Mouse (Mus musculus): ENCODE data around the gene Fkbp9.

Gene Fkbp9

DNA sequence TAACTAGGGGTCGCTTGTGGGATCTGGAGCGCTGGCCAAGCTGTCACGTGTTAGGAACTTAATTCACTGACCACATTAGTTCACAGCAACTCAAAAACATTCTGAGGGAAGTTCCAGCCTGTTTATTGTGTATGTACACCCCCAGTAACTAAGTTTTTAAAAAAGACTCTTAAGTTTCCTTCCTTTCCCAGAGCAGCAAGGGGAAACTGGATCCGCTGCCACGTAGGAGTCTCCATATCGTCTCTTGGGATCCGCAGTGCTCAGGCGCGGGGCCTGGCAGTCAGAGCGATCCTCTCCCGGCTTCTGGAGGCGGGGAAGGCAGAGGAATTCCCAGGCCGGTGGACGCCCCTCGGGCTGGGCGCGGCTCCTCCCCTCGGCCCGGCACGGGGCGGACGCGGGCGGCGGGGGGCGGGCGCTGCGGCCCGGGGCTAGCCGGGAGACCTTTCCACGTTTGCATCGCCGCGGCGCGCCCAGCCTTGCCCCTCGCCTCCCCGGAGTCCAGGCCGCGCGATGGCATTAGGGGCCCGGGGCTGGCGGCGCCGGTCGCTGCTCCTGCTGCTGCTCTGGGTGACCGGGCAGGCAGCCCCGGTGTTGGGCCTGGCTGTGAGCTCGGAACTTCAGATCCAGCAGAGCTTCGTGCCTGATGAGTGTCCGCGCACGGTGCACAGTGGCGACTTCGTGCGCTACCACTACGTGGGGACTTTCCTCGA lies at the start of gene Fkbp9:
Gene Fkbp9, plus strand, starts transcription at position 363 of the 710 bp plus-strand sequence.
- no peak for DNase-seq (ENCODE audit: extremely low read depth, low read depth)

GRCm38 (mm10) chr6:56783561-56784272 lies 48.1 kb upstream of the Fkbp9 start:
- no peak for DNase-seq (ENCODE audit: extremely low read depth, low read depth)

GRCm38 (mm10) chr6:56785068-56785467 lies 46.8 kb upstream of the Fkbp9 start:
- no peak for DNase-seq (ENCODE audit: extremely low read depth, low read depth)

DNA sequence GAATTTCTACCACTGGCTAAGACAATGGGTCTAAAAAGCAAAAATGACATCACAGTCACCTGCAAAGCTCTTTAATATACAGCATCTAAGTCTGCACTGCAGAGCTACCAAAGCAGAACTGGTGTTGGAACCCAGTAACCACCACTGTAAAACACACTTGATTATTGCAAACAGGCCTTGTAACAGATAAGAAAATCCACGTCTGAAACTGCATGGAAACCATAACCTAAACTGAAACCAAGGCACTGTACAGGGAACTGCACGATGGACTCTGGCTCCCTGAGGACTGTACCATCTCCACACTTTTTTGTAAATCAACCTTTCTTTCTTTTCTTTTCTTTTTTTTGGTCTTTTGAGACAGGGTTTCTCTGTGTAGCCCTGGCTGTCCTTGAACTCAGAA lies 44.2 kb upstream of the Fkbp9 start:
- DNase-seq (ENCODE audit: extremely low read depth, low read depth) = no peak

DNA sequence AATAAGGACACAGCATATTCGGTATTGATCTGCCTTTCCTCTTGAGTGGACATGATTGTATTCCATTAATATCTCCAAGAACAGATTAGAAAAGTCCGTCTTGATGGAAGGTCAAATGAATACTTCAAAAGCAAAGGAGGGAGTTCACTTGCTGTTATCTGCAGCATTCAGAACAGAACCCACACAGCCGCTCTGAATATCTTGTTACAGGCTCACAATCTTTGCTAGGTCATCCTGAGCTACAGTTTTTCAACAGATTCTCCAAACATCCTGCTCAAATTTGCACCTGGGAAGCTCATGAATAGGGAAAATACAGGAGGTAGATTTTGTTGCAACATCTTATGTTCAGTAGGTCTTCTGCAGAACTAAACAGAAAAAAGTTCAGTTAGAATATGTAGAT lies 42.5 kb upstream of the Fkbp9 start:
- DNase-seq (ENCODE audit: extremely low read depth, low read depth) = no peak

GRCm38 (mm10) chr6:56794834-56795233 lies 37.0 kb upstream of the Fkbp9 start:
- no peak for DNase-seq (ENCODE audit: extremely low read depth, low read depth)

DNA sequence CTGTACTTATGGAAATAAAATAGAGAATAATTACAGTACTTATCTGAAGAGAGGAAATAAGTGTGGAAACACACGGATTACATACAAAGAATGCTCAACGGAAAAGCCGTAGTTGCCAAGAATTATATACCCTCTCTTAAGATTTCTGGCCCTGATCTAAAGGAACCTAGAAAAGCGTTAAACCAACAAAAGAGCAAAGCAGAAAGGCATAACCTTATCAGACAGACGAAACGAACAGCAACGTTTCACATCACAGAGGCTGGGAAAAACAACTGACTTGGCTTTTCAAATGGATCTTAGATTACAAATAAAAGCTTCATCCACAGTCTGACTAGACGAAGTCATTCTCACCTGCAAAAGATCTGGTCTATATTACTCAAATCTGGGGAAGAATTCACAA lies 35.6 kb upstream of the Fkbp9 start:
- DNase-seq (ENCODE audit: extremely low read depth, low read depth) = no peak

- peak; percentile 51 for DNase-seq (ENCODE audit: extremely low read depth, low read depth)
These were observed 35.2 kb upstream of the Fkbp9 start for GRCm38 (mm10) chr6:56796668-56797141.

DNA sequence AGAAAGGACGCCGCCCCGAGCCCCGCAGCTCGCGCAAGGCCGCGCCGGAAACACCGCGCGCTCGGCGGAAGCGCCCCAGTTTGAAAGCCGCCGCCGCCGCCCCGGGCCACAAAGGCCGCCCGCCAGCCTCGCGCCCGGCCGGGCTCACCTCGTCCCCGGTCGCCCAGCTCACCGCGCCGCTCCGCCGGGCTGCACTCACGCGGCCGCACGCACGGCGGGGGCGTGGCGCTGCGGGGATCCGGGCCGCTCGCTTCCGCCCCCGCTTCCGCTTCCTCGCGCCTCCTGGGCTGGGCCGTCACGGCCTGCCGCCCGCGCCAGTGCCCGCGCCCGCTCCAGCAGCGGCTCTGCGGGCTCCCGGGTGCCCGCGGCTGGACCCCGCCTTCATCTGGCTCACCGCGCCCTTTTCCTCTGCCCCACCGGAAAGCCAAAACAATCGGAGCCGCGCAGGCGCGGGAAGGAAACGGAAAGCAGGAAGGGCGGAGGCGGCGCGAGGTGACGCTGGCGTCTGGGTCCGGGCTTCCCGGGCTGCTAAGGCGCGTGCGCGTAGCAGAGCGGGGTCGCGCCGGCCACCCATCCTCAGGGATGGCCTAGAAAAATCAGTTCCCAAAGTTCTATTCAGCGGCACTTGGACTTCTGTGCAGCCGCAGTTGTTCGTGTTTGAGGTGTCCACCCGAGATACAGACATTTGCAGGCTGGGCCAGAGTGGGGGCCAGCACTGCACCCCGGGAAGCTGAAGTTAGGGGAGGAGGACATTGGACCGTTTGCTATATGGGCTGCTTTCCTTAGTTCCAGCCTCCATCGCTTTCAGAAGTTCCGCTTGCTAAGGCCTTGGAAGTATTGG lies 34.3 kb upstream of the Fkbp9 start, which contains the start of gene Kbtbd2:
Gene Kbtbd2, minus strand, starts transcription at position 503 of the 841 bp plus-strand sequence.
- peak; percentile 73 for DNase-seq (ENCODE audit: extremely low read depth, low read depth)

DNA sequence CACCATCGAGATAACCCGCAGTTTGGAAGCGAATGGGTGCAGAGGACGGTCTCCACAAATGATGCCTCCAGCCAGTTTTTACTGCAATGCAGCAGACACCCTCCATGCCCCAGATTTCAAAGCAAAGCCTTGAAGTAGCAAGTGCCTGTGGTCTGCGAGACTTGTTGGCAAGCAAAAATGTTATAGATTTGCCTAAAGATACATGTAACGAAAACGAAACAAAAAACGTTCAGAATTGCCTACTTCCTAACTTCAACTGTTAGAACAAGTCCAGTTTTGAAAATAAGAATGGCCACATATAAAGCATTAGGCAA lies 33.8 kb upstream of the Fkbp9 start:
- peak; percentile 26 for DNase-seq (ENCODE audit: extremely low read depth, low read depth)

DNA sequence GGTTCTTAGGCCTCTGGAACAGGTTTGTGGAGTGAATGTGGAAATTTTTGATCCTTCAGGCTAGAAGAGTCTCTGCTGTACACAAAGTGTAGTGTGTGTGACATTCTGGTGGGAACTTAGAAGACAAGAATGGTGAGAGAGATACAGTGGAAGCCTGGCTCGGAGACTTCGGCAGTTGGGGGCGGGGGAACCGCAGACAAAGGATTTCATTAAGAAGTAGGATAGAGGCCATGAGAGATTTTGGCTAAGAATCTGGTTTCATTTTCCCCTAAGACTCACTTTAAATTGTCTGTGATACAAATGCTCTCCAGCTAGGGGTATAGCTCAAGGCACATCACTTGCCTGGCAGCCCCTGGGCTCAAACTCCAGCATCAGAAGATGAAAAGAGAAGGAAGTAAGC lies 26.8 kb upstream of the Fkbp9 start:
- DNase-seq (ENCODE audit: extremely low read depth, low read depth) = no peak

DNA sequence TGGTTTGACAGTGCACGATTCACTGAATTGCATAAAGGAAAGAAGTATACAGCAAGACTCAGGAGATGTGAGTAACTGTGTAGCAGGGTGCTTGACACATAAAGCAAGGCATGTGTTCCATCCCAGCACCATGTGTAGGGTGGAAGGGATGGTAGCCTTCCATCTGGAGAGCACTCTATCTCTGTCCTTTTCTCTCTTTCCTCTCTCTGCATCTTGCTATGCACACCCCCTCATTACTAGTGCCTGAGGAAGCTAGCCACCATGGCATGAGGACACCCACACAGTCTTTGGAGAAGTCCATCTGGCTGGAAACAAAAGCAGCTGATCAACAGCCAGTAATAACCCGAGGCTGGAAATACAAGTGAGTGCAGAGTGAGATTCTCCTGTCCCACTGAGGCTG lies 25.7 kb upstream of the Fkbp9 start:
- DNase-seq (ENCODE audit: extremely low read depth, low read depth) = no peak

DNA sequence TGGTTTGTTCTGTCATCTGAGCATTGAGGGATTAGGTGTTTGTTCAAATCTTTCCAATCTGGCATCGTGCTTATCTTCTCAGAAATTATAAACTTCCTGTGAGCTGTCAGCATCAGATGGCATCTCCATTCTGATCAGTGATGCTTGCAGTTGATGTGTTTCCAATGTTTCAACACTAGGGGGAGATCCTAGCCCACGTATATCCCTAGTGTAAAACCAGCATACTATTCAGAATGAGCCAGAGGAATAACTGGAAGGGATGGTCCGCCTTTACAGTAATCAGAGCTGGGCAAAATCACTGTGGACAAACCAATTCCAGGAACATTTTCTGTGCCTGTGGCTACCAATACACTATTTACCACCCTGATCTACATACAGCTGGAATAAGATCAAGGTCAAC lies 23.2 kb upstream of the Fkbp9 start:
- no peak for DNase-seq (ENCODE audit: extremely low read depth, low read depth)

DNA sequence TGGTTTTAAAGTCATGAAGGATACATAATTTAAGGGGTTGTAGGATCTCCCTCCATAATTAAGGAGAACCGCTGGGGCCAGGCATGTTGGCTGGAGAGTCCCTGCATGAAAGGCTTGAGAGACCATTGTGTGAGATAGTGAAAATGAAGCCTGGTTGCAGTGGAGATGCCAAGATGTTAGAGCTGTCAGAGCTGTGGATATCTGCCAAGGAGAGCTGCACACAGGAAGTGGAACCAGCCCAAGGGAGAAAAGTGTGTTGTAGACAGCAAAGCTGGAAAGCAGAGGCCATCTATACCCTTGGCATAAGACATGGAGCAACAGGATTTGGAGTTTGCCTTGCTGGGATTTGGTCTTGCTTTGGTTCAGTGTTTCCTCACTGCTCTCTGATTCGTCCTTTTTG lies 18.5 kb upstream of the Fkbp9 start:
- no peak for DNase-seq (ENCODE audit: extremely low read depth, low read depth)

DNA sequence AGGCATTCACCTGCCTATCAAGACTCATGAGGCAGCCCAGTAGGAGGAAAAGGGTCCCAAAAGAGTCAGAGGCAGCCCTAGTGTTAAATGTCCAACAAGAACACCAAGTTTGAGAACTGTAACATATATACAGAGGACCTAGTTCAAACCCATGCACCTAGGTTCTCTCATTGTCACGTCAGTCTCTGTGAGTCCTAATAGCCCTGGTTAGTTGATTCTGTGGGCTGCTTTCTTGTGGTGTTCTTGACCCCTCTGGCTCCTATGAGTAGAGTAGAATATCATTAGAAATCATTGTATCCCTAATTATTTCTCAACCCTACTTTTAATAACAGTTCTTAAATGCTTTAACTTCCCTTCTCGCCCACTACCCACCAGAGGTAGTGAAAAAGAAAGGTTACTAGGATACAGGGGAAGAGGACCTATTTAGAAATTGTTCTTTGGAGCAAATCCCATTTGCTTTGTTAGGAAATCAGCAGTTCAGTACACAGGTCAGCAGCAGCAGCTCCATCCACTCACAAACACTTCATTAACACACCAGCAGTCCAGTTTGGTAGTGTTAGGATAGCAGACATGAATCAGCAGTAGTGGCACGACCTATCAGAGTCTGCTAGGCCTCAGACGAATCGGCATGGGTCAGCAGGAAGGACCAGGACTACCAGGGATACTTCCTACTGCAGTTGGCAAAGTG lies 13.3 kb upstream of the Fkbp9 start:
- DNase-seq (ENCODE audit: extremely low read depth, low read depth) = no peak

- no peak for DNase-seq (ENCODE audit: extremely low read depth, low read depth)
These were observed 12.8 kb upstream of the Fkbp9 start for GRCm38 (mm10) chr6:56819124-56819487.

GRCm38 (mm10) chr6:56825657-56826056 lies 6.2 kb upstream of the Fkbp9 start:
- DNase-seq (ENCODE audit: extremely low read depth, low read depth) = no peak

DNA sequence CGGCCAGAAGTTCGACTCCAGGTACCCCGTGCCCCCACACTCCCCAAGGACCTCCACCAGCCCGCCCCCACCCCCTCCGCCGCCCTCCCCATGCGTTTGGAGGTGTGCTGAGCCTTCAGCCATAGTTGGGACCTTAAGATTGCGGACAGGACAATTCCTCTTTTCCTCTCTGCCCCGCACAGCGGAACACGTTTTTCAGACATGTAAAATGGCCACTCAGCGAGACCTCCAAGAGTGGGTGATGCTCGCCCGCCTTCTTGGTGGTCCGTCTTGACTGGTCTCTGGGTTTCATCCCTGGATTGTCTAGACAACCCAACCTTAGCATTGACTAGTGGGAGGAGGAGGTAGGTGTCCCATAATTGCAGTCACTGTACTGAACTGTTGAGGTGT lies 543 bp downstream of the Fkbp9 start:
- no peak for DNase-seq (ENCODE audit: extremely low read depth, low read depth)

- no peak for DNase-seq (ENCODE audit: extremely low read depth, low read depth)
These were observed 971 bp downstream of the Fkbp9 start for GRCm38 (mm10) chr6:56832830-56833229.

DNA sequence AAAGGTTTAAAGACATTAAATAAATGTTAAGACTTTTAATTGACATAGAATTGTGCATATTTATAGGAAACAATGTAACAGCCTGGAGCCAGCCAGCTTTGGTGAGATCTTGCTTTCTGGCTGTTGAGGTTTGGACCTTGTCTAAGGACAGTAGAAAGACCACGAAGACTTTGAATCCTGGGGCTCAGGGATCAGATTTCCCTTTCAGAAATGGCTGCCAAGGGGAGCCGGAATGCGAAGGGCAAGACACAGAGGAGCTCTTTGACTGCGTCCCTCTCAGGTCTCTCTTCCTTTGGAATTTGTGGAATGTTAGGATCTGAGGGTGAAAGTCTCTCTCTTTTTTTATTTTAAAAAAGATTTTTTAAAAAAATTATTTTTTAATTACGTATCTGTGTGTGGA lies 2.9 kb downstream of the Fkbp9 start:
- DNase-seq (ENCODE audit: extremely low read depth, low read depth) = no peak

GRCm38 (mm10) chr6:56835532-56835931 lies 3.7 kb downstream of the Fkbp9 start:
- no peak for DNase-seq (ENCODE audit: extremely low read depth, low read depth)

- DNase-seq (ENCODE audit: extremely low read depth, low read depth) = no peak
These were observed 5.3 kb downstream of the Fkbp9 start for GRCm38 (mm10) chr6:56837166-56837565.

Data from MEL-GATA-1-ER (cell line).